Mouse (Mus musculus) thymus, postnatal 0 days (tissue): ENCODE measurements around the gene Lypd3. TPM values are rescaled to one million over a fixed set of nuclear protein-coding genes. Genes with fewer than 3 reads are reported as not detected.
"Not testable (repeated sequence)": the region's sequence is repeated elsewhere in the genome, so short reads cannot be mapped to it uniquely, and the experiment has no call there.

Experiments
- DNase-seq: peaks from one replicate; pipeline ENCODE4 v3.0.0-alpha.2; 2015; ENCODE audit warnings: low spot score
- polyA plus RNA-seq: library from polyadenylated mRNA; unstranded; fragments of >200 nt; fragmentation: Nextera tagmentation; extraction: Ambion mirVana; gene quantifications from 2 replicates; pipeline ENCODE4 v1.2.1, GENCODE M21; 2015

The Lypd3 gene
- polyA plus RNA-seq, 1 experiment from 2014 or later: 2.2 TPM

DNA sequence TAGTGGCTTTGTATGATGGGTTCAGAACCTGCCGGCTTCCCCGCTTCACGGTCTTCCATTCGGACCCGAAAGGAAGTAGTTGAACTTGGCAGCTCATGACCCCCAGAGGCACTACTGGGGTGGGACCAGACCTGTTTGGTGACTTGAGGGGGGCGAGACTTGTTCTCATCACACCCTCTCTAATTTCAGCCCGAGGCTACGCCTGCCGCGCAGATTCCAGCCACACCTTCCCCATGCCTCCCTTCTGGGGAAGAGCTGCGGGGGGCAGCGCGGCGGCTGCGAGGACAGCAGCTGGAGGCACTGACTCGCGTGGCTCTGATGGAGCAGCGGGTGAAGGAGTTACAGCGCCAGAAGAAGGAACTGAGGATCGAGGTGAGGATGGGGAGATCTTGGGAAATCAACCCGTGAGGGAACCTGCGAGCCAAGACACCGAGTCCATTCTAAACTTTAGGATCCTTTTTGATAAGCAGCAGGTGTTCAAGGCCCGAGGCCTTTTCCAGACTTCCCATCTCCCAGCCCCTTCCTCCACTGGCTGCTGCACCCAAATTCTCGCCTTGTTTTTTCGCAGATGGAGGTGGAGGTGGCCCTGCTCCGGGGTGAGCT lies 23.9 kb upstream of the Lypd3 start:
- DNase-seq: no peak

- no peak for DNase-seq
These were observed 21.5 kb upstream of the Lypd3 start for GRCm38 (mm10) chr7:24614816-24615215.

- no peak for DNase-seq
These were observed 18.6 kb upstream of the Lypd3 start for GRCm38 (mm10) chr7:24617763-24618162.

DNA sequence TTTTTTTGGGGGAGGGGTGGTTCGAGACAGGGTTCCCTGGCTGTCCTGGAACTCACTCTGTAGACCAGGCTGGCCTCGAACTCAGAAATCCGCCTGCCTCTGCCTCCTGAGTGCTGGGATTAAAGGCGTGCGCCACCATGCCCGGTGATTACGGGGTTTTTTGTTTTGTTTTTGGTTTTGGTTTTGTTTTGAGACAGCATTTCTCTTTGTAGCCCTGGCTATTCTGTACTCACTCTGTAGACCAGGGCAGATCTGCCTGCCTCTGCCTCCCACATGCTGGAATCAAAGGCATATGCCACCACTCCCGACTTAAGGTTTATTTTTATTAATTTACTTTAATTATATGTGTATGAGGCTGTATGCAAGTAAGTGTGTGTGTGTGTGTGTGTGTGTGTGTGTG lies 18.0 kb upstream of the Lypd3 start:
- DNase-seq: not testable (repeated sequence)

DNA sequence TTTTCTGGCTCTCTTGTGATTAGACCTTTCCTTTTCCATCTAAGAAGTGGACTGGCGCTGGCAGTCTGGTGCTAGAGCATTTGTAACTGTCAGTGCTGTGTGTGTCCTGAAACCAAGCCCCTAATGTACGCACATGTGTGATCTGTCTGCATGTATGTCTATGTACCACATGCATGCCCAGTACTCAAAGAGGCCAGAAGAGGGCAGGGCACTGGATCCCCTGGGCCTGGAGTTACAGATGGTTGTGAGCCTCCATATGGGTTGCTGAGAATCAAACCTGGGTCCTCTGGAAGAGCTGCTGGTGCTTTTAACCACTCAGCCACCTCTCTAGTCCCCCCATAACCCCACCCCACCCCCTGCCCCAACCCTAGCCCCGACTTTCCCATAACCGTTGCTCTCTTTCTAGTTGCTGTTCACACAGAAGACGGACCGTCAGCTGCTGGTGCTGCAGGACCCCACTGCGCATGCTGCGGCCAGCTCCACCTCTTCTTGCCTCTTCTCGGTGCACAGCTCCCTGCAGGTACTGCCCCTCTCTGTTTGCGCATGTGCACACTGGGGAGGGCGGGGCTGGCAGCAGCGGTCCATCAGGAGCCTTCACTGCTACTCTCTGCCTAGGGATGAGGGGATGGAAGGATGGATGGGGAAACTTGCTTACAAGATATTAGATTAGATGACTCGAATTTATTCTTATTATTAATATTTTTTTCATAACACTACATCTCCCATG lies 16.5 kb upstream of the Lypd3 start:
- no peak for DNase-seq

DNA sequence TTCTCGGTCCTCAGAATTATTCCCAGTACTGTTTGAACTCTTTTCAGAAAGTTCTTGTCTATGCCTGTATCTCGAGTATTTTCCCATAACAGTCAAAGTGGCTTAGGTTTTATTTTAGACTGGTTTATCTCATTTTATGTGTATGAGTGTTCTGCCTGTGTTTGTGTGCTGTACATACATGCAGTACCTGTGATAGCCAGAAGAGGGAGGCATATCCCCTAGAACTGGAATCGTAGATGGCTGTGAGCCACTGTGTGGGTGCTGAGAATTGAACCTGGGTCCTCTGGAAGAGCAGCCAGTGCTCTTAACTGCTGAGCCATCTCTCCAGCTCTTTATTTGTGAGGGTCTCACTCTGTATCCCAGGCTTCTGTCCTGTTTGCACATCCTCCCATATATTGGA lies 15.2 kb upstream of the Lypd3 start:
- DNase-seq: no peak

DNA sequence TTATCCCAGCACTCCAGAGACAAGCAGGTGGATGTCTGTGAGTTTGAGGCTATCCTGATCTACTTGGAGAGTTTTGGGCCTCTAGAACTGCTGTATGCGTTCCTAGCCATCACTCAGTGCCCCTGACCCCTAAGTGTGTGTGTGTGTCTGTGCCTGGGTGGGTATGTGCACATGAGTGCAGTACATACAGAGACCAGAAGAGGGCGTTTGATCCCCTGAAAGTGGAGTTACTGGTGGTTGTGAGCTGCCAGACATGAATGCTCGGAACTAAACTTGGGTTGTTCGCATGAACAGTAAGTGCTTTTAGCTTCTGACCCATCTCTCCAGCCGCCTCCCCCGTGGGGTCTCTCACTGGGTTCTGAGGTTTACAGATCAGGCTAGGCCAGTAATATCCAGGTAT lies 13.4 kb upstream of the Lypd3 start:
- no peak for DNase-seq

DNA sequence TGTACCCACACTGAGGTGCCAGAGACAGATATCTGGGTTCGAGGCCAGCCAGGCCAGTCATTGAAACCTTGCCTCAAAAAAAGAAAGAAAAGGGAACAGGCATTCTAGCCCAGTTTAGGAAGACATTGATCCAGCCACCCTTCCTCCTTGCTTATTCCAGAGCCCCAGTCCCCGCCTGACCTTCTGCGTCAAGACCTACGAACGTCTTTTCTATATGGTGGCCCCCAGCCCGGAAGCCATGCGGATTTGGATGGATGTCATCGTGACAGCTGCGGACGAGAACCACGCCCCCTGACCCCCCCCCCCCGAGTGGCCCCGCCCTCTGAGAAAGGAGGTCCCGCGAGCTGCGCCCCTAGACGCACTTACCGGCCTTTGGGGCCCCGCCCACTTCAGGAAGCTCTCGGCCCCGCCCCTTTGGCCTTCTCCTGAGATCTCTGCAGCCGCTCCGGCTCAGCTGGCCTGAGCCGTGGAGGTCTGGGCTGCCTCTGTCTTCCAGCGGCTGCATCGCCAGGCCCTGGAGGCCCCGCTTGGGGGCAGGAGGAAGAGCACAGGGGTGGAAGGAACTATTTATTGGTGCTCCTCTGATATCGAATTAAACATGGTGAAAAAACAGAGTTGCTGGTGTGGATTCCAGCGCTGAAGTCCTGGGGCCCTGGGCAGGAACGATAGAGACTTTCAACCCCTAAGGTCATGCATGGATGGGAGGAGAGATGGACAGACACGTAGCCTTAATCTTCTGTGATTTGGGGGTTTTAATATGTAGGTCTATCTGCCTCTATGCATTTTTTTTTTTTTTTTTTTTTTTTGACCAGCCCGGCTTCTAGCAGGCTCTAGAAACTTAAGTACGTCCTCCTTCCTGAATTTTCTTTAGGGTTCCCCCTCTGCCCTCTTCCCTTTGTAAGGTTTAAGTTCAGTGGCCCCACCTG lies 7.4 kb upstream of the Lypd3 start:
- DNase-seq: peak; percentile 88

DNA sequence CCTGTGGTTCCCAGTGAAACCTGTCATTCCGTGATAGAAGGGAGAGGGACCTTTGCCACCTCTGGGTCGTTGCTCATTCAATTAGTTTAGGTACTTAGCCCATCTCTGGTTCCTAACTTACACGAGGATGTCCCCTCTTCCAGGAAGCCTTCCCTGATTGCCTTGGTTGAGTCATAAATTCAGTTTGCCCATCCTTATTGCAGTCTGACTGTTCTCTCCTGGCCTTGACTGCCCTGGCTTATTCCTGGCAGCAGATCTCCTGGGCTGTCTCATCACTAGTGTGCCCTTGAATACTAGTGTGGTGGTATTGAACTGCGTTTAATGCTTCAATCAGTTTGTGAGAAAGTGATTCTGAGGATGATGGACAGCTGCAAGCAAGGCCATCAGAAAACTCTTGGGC lies 6.7 kb upstream of the Lypd3 start:
- DNase-seq: no peak

DNA sequence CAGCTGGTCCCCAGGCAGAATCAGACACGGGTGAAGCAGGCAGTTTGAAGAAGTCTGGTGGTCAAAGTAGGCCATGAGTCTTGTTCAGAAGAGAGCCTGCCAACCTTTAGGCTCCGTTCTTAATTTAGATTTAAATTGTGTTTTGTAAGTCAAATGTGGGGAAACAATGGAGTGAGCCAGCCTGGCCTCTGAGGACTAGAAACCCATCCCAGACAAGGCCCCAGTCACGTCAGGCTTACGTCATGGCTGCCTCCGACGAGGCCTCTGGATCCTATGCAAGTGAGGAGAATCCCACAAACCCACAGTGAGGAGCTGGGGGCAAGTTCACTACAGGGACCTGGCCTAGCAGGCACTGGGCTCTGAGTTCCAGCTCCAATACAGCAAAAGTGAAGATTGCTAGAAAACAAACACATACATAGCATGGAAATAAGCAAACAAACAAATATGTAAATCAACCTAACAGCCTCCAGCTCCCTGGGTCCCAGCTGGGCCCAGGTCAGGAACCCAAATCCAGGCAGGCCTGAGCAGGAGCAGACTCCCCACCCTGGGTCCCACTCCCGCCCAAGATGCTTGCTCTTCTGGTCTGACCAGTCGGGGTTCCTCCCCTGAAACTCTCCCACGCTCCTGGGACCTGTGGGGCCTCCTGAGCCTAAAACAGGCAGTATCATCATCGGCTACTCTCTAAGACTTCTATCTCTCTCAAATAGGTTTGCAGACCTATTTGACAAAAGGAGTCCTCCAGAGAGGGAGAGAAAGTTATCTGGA lies 6.1 kb upstream of the Lypd3 start:
- no peak for DNase-seq

GRCm38 (mm10) chr7:24637046-24637445 lies 696 bp downstream of the Lypd3 start:
- no peak for DNase-seq

GRCm38 (mm10) chr7:24638026-24638856 lies 1.9 kb downstream of the Lypd3 start:
- peak; percentile 31 for DNase-seq

DNA sequence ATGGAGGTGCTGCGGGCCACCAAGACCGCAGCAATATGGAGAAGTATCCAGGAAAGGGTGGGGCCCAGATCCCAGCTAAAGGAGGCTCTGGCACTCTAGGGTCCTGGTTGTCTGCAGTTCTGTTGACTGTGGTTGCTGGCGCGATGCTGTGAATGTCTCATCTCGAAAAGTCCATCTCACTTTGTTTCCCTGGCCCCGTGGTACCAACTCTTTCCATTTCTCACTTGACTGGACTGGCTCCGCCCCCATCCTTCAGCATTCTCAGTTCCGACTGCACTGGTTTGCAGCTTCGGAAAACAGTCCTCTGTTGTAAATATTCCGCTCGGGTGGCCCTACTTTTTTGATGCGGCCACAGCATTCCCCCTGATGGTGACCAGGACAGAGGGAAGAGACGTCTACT lies 4.1 kb downstream of the Lypd3 start:
- no peak for DNase-seq

DNA sequence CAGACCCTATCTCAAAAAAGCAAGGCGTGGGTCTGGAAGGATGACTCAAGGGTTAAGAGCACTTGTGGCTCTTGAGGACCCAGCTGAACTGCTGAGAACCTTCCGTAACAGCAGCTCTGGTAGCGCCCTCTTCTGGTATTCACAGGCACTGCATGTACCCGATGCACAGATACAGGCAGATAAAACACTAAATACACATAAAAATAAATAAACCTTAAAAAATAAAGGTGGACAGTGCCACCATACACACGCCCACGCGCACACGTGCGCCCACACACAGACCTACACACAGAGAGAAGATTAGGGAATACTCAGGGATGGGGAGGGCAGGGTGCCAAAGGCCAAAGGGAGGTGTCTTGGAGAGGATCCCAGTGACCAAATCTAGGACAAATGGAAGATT lies 6.1 kb downstream of the Lypd3 start:
- DNase-seq: peak; percentile 80

DNA sequence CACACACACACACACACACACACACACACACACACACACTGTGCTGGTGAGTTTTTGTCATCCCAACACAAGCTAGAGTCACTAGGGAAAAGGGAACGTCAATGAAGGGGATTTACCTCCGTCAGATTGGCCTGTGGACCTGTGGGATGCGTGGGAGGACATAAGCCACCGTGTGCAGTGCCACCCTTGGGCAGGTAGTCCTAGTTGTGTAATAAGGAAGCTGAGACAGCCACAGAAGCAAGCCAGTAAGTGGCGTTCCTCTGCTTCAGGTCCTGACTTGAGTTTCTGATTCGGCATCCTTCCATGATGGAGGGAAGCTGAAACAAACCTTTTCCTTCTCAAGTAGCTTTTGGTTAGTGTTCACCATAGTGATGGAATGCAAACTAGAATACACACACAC lies 8.1 kb downstream of the Lypd3 start:
- no peak for DNase-seq

GRCm38 (mm10) chr7:24644996-24645395 lies 8.6 kb downstream of the Lypd3 start:
- peak; percentile 44 for DNase-seq

- no peak for DNase-seq
These were observed 10.1 kb downstream of the Lypd3 start for GRCm38 (mm10) chr7:24646486-24646885.

DNA sequence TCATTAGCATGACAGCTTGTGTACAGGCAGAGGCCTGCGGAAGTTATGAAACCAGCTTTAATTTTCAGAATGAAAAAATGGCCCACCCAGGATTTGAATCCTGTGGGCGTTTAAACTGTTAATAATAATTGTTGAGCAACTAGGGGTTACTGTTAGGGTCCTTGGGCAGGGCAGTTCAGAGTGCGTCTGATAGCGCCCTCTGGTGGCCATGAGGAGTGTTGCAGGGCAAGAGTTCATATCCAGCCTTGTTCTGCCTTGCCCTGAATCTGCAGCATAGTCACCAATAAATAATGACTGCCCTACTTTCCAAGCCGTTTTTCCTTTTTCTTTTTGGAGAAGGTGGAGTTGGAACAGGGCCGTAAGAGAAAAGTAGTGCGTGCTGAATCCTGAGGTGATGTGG lies 17.3 kb downstream of the Lypd3 start:
- peak; percentile 68 for DNase-seq

DNA sequence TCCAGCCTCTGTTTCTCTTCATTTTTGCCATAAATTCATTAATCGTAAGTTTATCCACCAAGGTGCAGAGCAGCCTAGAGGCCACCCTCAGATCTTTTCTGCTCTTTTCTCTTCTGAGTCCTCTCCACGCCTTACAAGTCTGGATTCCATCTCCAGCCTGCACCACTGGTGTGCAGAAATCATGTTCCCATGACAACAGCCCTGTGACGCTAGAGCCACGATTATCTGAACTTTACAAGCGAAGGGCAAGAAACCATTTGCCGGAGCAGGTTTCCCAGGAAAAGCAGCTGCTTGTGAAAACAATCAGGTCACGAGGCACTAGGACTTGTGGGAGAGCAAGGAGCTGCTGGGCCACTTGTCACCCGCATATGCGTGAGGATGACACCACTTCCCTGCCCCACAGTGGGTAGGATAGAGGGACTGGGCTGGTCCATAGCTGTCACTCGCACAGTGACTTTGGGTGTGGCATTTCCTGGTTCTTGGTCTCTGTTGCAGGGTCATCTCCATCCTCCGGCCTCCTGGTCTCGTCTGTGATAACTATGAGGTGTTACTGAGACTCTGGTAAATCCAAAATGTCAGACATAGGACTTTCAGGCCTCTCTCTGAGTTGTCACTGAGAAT lies 23.5 kb downstream of the Lypd3 start:
- no peak for DNase-seq
